Mouse (Mus musculus): Measurements from ENCODE around the gene Adamts20.

The Adamts20 gene

GRCm38 (mm10) chr15:94246669-94247068, 218.5 kb downstream of the Adamts20 start:
- no peak for DNase-seq

GRCm38 (mm10) chr15:94244336-94244735, 220.9 kb downstream of the Adamts20 start:
- no peak for DNase-seq

GRCm38 (mm10) chr15:94242133-94242532, 223.1 kb downstream of the Adamts20 start:
- no peak for DNase-seq

- no peak for DNase-seq
These were observed 225.6 kb downstream of the Adamts20 start for GRCm38 (mm10) chr15:94239637-94240036.

- DNase-seq: no peak
These were observed 226.1 kb downstream of the Adamts20 start for GRCm38 (mm10) chr15:94239127-94239526.

- DNase-seq: no peak
These were observed 227.0 kb downstream of the Adamts20 start for GRCm38 (mm10) chr15:94238058-94238876.

- no peak for DNase-seq
These were observed 228.5 kb downstream of the Adamts20 start for GRCm38 (mm10) chr15:94236726-94237125.

GRCm38 (mm10) chr15:94236121-94236520, 229.1 kb downstream of the Adamts20 start:
- no peak for DNase-seq

GRCm38 (mm10) chr15:94235190-94235589, 230.0 kb downstream of the Adamts20 start:
- no peak for DNase-seq

- no peak for DNase-seq
These were observed 234.0 kb downstream of the Adamts20 start for GRCm38 (mm10) chr15:94231246-94231645.

GRCm38 (mm10) chr15:94227388-94227787, 237.8 kb downstream of the Adamts20 start:
- DNase-seq: no peak

- DNase-seq: no peak
These were observed 242.1 kb downstream of the Adamts20 start for GRCm38 (mm10) chr15:94223101-94223500.

GRCm38 (mm10) chr15:94220686-94221085, 244.5 kb downstream of the Adamts20 start:
- DNase-seq: peak; percentile 28
